Mouse (Mus musculus) gastrocnemius, postnatal 4 days (tissue): ENCODE measurements around the gene Ptprj. TPM values are rescaled to one million over a fixed set of nuclear protein-coding genes. Genes with fewer than 3 reads are reported as not detected.

Source experiments
- DNase-seq, 2 experiments: peaks; one replicate each; pipeline ENCODE4 v3.0.0; 2021 to 2022; ENCODE audit warnings: low spot score in 2 of 2, mixed read lengths in 2 of 2
- long read RNA-seq, 2 experiments: library from polyadenylated mRNA; stranded (forward); transcript quantifications; one replicate each; pipeline ENCODE4 v2.0.0; 2021
- total RNA-seq, 2 experiments: library from RNA; stranded (reverse); gene quantifications; 2 replicates each; pipeline ENCODE4 v1.2.3; 2021

Ptprj gene
- total RNA-seq: 10 to 100 TPM; 12.5 to 12.7 TPM
- long read RNA-seq, experiment 1, partial matches to known transcripts: 2 of 4 reads
- long read RNA-seq, experiment 1, other reads (novel, unspliced or antisense): 2 of 4 reads
- long read RNA-seq, experiment 2, partial matches to known transcripts: 1 of 4 reads
- long read RNA-seq, experiment 2, other reads (novel, unspliced or antisense): 3 of 4 reads

GRCm38 (mm10) chr2:90580236-90581005 lies at the start of gene Ptprj:
TSS of gene Ptprj (minus strand) at chr2:90580647.
- peak; percentile 58 to 71 for DNase-seq

- no peak for DNase-seq
Observed at GRCm38 (mm10) chr2:90629552-90629951, 49.1 kb upstream of the Ptprj start.

- DNase-seq: no peak
Observed at GRCm38 (mm10) chr2:90628261-90628660, 47.8 kb upstream of the Ptprj start.

- DNase-seq: peak in 1 of 2 experiments; percentile 55
Observed at GRCm38 (mm10) chr2:90624920-90625319, 44.5 kb upstream of the Ptprj start.

- DNase-seq: no peak
Observed at GRCm38 (mm10) chr2:90624339-90624738, 43.9 kb upstream of the Ptprj start.

GRCm38 (mm10) chr2:90620815-90621214 lies 40.4 kb upstream of the Ptprj start:
- no peak for DNase-seq

- no peak for DNase-seq
Observed at GRCm38 (mm10) chr2:90619648-90620047, 39.2 kb upstream of the Ptprj start.

- DNase-seq: no peak
Observed at GRCm38 (mm10) chr2:90614651-90615171, 34.3 kb upstream of the Ptprj start.

- DNase-seq: no peak
Observed at GRCm38 (mm10) chr2:90613591-90613990, 33.1 kb upstream of the Ptprj start.

- DNase-seq: no peak
Observed at GRCm38 (mm10) chr2:90613006-90613405, 32.6 kb upstream of the Ptprj start.

- DNase-seq: peak; percentile 40 to 73
Observed at GRCm38 (mm10) chr2:90611959-90612571, 31.6 kb upstream of the Ptprj start.

GRCm38 (mm10) chr2:90601056-90601455 lies 20.6 kb upstream of the Ptprj start:
- no peak for DNase-seq

- no peak for DNase-seq
Observed at GRCm38 (mm10) chr2:90588141-90588540, 7.7 kb upstream of the Ptprj start.

- DNase-seq: no peak
Observed at GRCm38 (mm10) chr2:90584506-90584905, 4.1 kb upstream of the Ptprj start.

GRCm38 (mm10) chr2:90583628-90584131 lies 3.2 kb upstream of the Ptprj start:
- no peak for DNase-seq

GRCm38 (mm10) chr2:90582814-90583213 lies 2.4 kb upstream of the Ptprj start:
- DNase-seq: no peak

- no peak for DNase-seq
Observed at GRCm38 (mm10) chr2:90582311-90582710, 1.9 kb upstream of the Ptprj start.

- no peak for DNase-seq
Observed at GRCm38 (mm10) chr2:90581796-90582125, 1.3 kb upstream of the Ptprj start.

GRCm38 (mm10) chr2:90581006-90581795 lies 754 bp upstream of the Ptprj start:
- DNase-seq: no peak

GRCm38 (mm10) chr2:90579728-90580235 lies 665 bp downstream of the Ptprj start:
- DNase-seq: peak; percentile 52 to 74
